Mouse (Mus musculus) intestine, embryonic 14.5 days (tissue): ENCODE results near the gene Serpina1f. TPM values are rescaled to one million over a fixed set of nuclear protein-coding genes. Genes with fewer than 3 reads are reported as not detected.

Experiments used
- ATAC-seq: fragments of 200-750 bp; cut with Nextera tagmentation; replicated peaks from 2 replicates; pipeline ENCODE4 v1.8.0; 2017; ENCODE audit warnings: low read depth, moderate number of reproducible peaks, moderate TSS enrichment, moderate library complexity; ENCODE audit not compliant: low FRiP score, low TSS enrichment
- DNase-seq: peaks from one replicate; pipeline ENCODE4 v3.0.0-alpha.2; 2018; ENCODE audit warnings: low spot score
- H3K27ac ChIP-seq: fragments of 300-500 bp; sonication (generic); 2 replicates; pipeline ENCODE4 v1.5.1; 2014; ENCODE audit warnings: low read depth, mild to moderate bottlenecking, control low read depth
- H3K27me3 ChIP-seq: fragments of 300-500 bp; sonication (generic); replicated peaks from 2 replicates; pipeline ENCODE4 v1.6.1; 2014; ENCODE audit warnings: low read length, control low read depth; ENCODE audit not compliant: control insufficient read depth, insufficient read depth
- H3K36me3 ChIP-seq: fragments of 300-500 bp; sonication (generic); 2 replicates; pipeline ENCODE4 v1.6.1; 2014; ENCODE audit warnings: low read length, control low read depth; ENCODE audit not compliant: control insufficient read depth, insufficient read depth
- H3K4me1 ChIP-seq: fragments of 300-500 bp; sonication (generic); replicated peaks from 2 replicates; pipeline ENCODE4 v1.6.1; 2014; ENCODE audit warnings: low read length, control low read depth, mixed read lengths; ENCODE audit not compliant: control insufficient read depth, insufficient read depth
- H3K4me2 ChIP-seq: fragments of 300-500 bp; sonication (generic); 2 replicates; pipeline ENCODE4 v1.6.1; 2014; ENCODE audit warnings: low read length
- H3K4me3 ChIP-seq: fragments of 300-500 bp; sonication (generic); 2 replicates; pipeline ENCODE4 v1.5.1; 2014; ENCODE audit warnings: low read depth, low read length, control low read depth, mixed read lengths
- H3K9ac ChIP-seq: fragments of 300-500 bp; sonication (generic); 2 replicates; pipeline ENCODE4 v1.6.1; 2014; ENCODE audit warnings: mild to moderate bottlenecking, low read length
- H3K9me3 ChIP-seq: fragments of 300-500 bp; sonication (generic); 2 replicates; pipeline ENCODE4 v1.6.1; 2016; ENCODE audit warnings: low read length, control low read depth; ENCODE audit not compliant: control insufficient read depth
- WGBS: fragments of 180-500 bp; shearing (Covaris S2); extraction: QIAGEN DNeasy Blood & Tissue Kit; methylation state at CpG from one replicate; pipeline ENCODE4 v1.1.7; 2014; 5-methylcytosine and 5-hydroxymethylcytosine counted together
- polyA plus RNA-seq: library from polyadenylated mRNA; unstranded; fragments of >200 nt; fragmentation: Nextera tagmentation; extraction: Ambion mirVana; gene quantifications from 2 replicates; pipeline ENCODE4 v1.2.1, GENCODE M21; 2014

Gene Serpina1f
- polyA plus RNA-seq, 1 experiment from 2014 or later = 0.20 TPM

DNA sequence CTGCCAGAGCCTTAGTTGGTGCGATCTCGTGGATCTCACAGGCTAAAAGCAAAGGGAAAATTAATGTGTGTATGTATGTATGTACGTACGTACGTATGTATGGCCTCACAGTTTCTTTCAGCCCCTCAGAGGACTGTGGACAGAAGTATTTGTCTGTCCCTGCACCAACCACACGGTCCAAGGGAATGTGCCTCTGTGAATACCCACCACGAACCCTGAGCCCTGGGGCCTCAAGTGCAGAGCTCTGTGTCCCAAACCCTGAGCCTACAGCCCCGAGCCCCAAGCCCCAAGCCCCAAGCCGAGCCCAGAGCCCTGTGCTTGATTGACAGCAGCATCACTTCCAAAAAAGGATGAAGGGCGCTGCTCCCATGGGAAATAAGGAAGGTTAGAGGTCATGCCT lies 37.3 kb downstream of the Serpina1f start:
- Histone ChIP-seq H3K36me3 (no peaks in the 10 kb centered on the region), H3K4me1 (no peaks in the 10 kb centered on the region), H3K4me3 (no peak overlapping the region), H3K9ac (no peak overlapping the region), H3K27ac (no peak overlapping the region), H3K27me3 (no peaks in the 10 kb centered on the region), H3K9me3 (no peaks in the 10 kb centered on the region), H3K4me2 (no peak overlapping the region)
- no peak for ATAC-seq
- 79% methylated on average over 10 of the region's 10 CpGs for WGBS
- no peak for DNase-seq

DNA sequence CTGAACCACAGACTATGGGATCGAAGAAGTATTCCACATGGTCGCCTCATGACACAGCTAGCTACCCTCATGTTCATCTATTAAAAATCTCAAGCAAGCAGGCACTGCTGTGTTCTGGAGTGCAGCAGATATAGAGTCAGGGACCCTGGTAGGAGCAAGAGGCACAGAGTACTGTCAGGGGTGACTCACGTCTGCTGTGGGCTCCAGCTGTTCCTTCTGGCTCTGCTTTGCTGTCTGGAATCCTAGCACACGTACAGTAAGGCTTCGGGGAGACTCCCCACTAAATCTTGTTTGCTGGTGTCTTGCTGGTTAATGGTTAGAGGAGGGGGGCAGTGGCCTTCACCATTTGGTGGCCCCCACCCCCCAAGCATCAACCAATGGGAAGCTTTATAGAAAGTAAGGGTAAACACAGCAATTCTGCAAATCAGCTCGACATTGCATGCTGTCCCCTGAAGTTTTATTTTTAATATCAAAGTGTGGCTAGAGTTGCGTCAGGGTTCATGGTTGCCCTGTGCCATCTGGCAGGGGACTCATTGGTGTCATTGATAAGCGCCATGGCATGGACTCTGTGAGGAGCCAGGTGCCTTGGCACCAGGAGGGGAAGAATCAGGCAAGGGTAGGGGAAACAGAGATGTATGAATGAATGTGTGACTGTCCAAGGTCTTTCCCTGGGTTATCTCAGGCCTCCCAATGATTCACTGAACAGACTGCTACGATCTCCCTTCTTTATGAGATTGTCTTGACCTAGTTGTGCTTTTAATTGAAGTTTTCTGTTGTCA lies 38.3 kb downstream of the Serpina1f start, which contains the start of gene Serpina6:
Gene Serpina6, minus strand, starts transcription at position 365 of the 779 bp plus-strand sequence.
- 70% methylated on average over 9 of the region's 9 CpGs for WGBS
- Histone ChIP-seq H3K4me1 (no peaks in the 10 kb centered on the region), H3K4me3 (no peak within 1 kb of the TSS), H3K4me2 (no peak within 1 kb of the TSS), H3K36me3 (no peaks in the 10 kb centered on the region), H3K27ac (no peak within 1 kb of the TSS), H3K9ac (no peak within 1 kb of the TSS), H3K27me3 (no peaks in the 10 kb centered on the region), H3K9me3 (no peaks in the 10 kb centered on the region)
- DNase-seq (no peak), ATAC-seq (no peak)

DNA sequence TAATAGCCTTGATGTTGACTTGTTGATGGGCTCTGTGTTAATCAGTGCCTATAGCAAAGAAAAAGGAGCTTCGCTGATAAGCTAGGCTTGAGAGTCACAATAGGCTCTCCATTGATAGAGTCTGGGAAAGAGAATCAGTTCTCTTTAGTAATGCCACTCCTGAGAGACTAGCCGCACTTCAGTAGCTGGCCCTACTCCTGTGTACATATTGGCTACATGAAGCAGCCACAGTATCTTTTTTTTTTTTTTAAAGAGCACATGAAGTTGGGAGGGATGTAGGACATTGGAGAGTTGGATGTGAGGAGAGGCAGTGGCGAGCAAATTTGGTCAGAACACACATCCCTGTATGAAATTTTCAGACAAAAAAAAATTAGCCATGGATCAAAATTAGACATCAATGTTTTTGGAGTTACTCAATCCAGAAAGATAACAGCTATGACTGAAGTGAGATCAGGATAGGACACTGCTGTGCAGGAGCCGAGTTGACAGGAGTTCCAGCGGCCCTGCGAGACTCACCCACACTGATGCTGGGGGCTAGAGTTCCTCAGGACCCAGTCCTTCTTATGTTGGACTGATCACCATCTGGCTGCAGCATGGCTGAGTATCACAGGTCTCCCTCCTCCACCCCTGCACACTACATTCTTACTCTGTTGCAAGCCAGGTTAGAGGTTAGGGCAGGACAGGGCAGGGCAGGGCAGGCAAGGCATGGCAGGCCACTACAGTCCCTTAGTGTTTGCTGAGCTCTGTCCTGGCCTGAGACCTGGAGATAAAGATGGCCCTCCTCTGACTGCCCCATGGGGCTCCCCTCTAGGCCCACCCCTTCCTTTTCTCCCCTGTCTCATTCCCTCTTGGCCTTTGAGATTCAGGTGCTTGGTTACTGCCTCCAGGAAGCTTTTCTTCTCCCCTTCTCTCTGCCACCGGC lies 39.9 kb downstream of the Serpina1f start:
- H3K27me3 ChIP-seq = no peaks in the 10 kb centered on the region
- H3K4me3 ChIP-seq = no peak overlapping the region
- no peaks in the 10 kb centered on the region for H3K9me3 ChIP-seq
- no peaks in the 10 kb centered on the region for H3K36me3 ChIP-seq
- no peak for DNase-seq
- 89% methylated on average over 7 of the region's 7 CpGs for WGBS
- H3K27ac ChIP-seq = no peak overlapping the region
- ATAC-seq = no peak
- no peak overlapping the region for H3K4me2 ChIP-seq
- no peaks in the 10 kb centered on the region for H3K4me1 ChIP-seq
- H3K9ac ChIP-seq = no peak overlapping the region

DNA sequence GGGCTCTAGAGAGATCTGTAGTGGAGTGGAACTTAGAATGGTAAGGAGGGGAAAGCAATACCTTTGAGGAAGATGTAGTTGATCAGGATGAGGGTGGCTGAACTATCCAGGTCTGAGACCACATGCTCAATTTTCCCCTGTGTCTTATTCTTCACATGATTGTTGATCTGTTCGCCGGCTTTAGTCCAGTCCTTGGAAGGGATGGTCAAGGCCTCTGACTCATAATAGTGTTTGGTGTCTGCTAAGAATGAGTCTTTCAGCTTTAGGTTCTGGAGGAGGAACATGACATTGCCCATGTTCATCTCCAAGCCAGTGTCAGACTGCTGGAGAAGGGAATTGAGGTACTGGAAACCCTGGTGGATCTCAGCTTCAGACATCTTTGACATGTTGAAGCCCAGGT lies 41.5 kb downstream of the Serpina1f start:
- H3K36me3 ChIP-seq = no peaks in the 10 kb centered on the region
- no peak overlapping the region for H3K4me3 ChIP-seq
- no peak overlapping the region for H3K27ac ChIP-seq
- 91% methylated on average over 2 of the region's 2 CpGs for WGBS
- no peak overlapping the region for H3K4me2 ChIP-seq
- no peaks in the 10 kb centered on the region for H3K27me3 ChIP-seq
- no peaks in the 10 kb centered on the region for H3K4me1 ChIP-seq
- ATAC-seq = no peak
- H3K9ac ChIP-seq = no peak overlapping the region
- DNase-seq = no peak
- H3K9me3 ChIP-seq = no peaks in the 10 kb centered on the region

DNA sequence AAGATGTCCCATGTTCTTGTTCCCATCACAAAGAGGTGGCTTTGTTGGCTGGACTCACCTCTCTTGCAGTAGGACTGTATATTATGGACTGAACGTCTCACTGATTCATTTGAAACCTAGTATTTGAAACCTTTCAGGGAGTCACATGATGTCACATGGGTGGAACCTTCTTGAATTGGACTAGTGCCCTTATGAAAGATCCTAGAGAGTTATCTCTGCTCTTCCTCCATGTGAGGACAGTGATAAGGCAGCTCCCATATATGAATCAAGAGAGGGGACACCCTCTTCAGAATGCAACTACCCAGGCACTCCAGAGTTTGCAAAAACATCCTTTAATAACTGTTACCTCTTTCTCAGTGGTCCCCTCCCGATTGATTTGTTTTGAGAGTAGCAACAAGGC lies 49.0 kb downstream of the Serpina1f start:
- 84% methylated on average over 2 of the region's 2 CpGs for WGBS
- H3K4me1 ChIP-seq = no peaks in the 10 kb centered on the region
- H3K27ac ChIP-seq = no peak overlapping the region
- H3K9me3 ChIP-seq = no peaks in the 10 kb centered on the region
- H3K4me2 ChIP-seq = no peak overlapping the region
- no peaks in the 10 kb centered on the region for H3K27me3 ChIP-seq
- DNase-seq (peak; percentile 3), ATAC-seq (no peak)
- no peaks in the 10 kb centered on the region for H3K36me3 ChIP-seq
- H3K9ac ChIP-seq = no peak overlapping the region
- H3K4me3 ChIP-seq = no peak overlapping the region

DNA sequence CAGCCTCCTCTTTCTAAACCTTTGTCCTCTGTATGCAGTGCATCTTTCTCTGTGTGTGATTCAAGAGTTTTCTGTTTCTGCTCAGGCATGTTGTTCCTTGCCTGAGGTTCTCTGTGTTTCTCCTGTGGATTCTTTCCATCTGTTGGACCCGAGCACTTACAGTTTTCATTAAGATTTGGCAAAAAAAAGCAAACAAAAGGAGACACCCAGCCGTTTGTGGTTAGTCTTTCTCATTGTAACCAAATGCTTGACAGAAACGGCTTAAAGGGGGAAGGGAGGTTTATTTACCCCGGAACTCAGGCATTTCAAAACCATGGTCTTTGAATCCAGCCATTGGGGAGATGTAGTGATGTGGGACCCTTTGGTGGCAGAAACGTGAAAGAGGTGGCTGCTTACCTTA lies 50.7 kb downstream of the Serpina1f start:
- WGBS = 39% methylated on average over 5 of the region's 5 CpGs
- H3K27ac ChIP-seq = no peak overlapping the region
- DNase-seq = peak; percentile 25
- no peaks in the 10 kb centered on the region for H3K27me3 ChIP-seq
- H3K9ac ChIP-seq = no peak overlapping the region
- H3K9me3 ChIP-seq = no peaks in the 10 kb centered on the region
- H3K4me1 ChIP-seq = no peaks in the 10 kb centered on the region
- H3K4me3 ChIP-seq = no peak overlapping the region
- no peaks in the 10 kb centered on the region for H3K36me3 ChIP-seq
- ATAC-seq = no peak
- H3K4me2 ChIP-seq = no peak overlapping the region

DNA sequence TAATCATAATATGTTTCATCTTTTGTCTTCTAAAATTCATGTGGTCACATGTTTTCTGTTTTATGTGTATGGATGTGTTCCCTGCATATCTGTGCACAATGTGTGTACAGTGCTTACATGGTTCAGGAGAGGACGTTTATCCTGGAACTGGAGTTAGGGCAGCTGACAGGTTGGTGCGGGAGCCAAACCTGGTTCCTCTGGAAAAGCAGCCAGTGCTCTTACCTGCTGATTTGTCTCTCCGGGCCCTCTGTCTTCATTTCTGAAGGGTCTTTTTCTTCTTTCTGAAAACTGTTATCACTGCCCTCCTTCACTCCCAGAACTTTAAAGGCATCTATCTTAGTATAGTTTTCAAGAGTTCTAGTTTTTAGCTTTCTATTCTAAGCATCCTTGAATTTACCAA lies 51.5 kb downstream of the Serpina1f start:
- no peak overlapping the region for H3K27ac ChIP-seq
- no peaks in the 10 kb centered on the region for H3K36me3 ChIP-seq
- ATAC-seq (no peak), DNase-seq (peak; percentile 27)
- no peaks in the 10 kb centered on the region for H3K27me3 ChIP-seq
- H3K4me1 ChIP-seq = no peaks in the 10 kb centered on the region
- no peak overlapping the region for H3K9ac ChIP-seq
- H3K9me3 ChIP-seq = no peaks in the 10 kb centered on the region
- no peak overlapping the region for H3K4me2 ChIP-seq
- WGBS = 75% methylated on average over 3 of the region's 3 CpGs
- H3K4me3 ChIP-seq = no peak overlapping the region

- H3K9ac ChIP-seq = no peak overlapping the region
- no peaks in the 10 kb centered on the region for H3K9me3 ChIP-seq
- H3K4me3 ChIP-seq = no peak overlapping the region
- H3K27ac ChIP-seq = no peak overlapping the region
- H3K27me3 ChIP-seq = no peaks in the 10 kb centered on the region
- WGBS = 0% methylated on average over 2 of the region's 2 CpGs
- peak; percentile 98 for DNase-seq
- 0 out of 2 replicates have a peak, but pooled peaks have one; percentile 40 for ATAC-seq
- H3K4me2 ChIP-seq = no peak overlapping the region
- no peaks in the 10 kb centered on the region for H3K4me1 ChIP-seq
- no peaks in the 10 kb centered on the region for H3K36me3 ChIP-seq
Measured at GRCm38 (mm10) chr12:103643336-103643735, 52.0 kb downstream of the Serpina1f start.
